Mouse (Mus musculus): ENCODE data around the gene Olfr1196.
"Not testable (repeated sequence)": the region's sequence is repeated elsewhere in the genome, so short reads cannot be mapped to it uniquely, and the experiment has no call there.

Gene Olfr1196

GRCm38 (mm10) chr2:88704497-88704896, at the start of gene Olfr1196:
Olfr1196 (minus strand) TSS chr2:88704597.
- DNase-seq (ENCODE audit: low read depth), result no peak

- no peak for DNase-seq (ENCODE audit: low read depth)
These were observed 46.9 kb upstream of the Olfr1196 start, which contains the start of gene Olfr1198 for GRCm38 (mm10) chr2:88751270-88751669. Olfr1198 (minus strand) TSS chr2:88751370.

- DNase-seq (ENCODE audit: low read depth), result no peak
These were observed 39.0 kb upstream of the Olfr1196 start for GRCm38 (mm10) chr2:88743379-88743778.

- DNase-seq (ENCODE audit: low read depth), result no peak
These were observed 27.9 kb upstream of the Olfr1196 start, which contains the start of gene Olfr1197 for GRCm38 (mm10) chr2:88732266-88732665. Olfr1197 (minus strand) TSS chr2:88732366.

GRCm38 (mm10) chr2:88689087-88689486, 15.3 kb downstream of the Olfr1196 start, which contains the start of gene Olfr1195:
Olfr1195 (minus strand) TSS chr2:88689187.
- no peak for DNase-seq (ENCODE audit: low read depth)

- not testable (repeated sequence) for DNase-seq (ENCODE audit: low read depth)
These were observed 29.1 kb downstream of the Olfr1196 start, which contains the start of gene Olfr1193 for GRCm38 (mm10) chr2:88675328-88675727. Olfr1193 (plus strand) TSS chr2:88675628.

GRCm38 (mm10) chr2:88648209-88648608, 56.2 kb downstream of the Olfr1196 start, which contains the start of gene Olfr1192-ps1:
Olfr1192-ps1 (plus strand) TSS chr2:88648509.
- DNase-seq (ENCODE audit: low read depth), result no peak
